Mouse (Mus musculus): ENCODE measurements at regions not wholly inside any gene's neighbourhood (a gene's known extent, or its start where the extent isn't known, plus 50 kb on each side); places are given as distances from the start of the nearest gene placed in this dataset.

DNA sequence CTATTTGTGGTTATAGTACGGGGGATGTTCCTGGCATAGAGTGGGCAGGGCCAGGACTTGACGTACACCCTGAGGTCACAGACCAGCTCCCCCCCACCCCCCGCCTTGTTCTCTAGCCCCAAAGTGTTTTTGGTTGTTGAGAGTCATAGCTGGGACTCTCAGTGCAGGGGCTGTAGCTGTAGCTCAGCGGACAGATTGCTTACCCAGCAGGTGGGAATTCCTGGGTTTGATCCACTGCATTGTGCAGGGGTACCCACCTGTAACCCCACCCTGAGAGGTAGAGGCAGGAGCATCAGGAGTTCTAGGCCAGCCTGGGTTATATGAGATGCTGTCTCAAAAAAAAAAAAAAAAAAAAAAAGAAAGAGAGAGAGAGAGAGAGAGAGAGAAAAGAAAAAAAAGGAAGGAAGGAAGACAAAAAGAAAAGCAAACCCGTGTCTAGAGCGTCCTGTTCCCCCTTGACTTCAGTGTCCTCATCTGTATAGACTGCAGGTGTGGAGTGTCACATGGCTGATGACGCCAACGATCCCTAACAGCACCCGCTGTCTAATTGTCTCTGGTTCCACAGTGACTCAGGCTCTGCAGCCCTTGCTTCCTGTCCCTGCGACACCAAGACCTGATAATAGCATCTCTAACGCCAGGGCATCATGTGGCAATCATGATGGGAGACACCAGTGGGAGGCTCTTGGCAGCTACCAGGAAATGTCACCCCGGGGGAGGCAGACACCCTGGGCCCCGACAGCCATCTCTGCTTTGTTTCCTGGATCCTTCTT lies 102.0 kb upstream of the Vrk1 start:
- Histone ChIP-seq H3K4me2 (ENCODE audit: low read depth, low read length) (no peak overlapping the region), H3K27ac (ENCODE audit: low read depth) (no peak overlapping the region), H3K27me3 (ENCODE audit: control insufficient read depth, insufficient read depth, low read length) (no peaks in the 10 kb centered on the region), H3K4me1 (ENCODE audit: control insufficient read depth, insufficient read depth) (no peaks in the 10 kb centered on the region), H3K36me3 (replicated peaks; ENCODE audit: control insufficient read depth, insufficient read depth, low read length) (no peaks in the 10 kb centered on the region), H3K9ac (replicated peaks; ENCODE audit: low read depth, low read length) (no peak overlapping the region), H3K9me3 (replicated peaks; ENCODE audit: control insufficient read depth, low read length) (no peaks in the 10 kb centered on the region), H3K4me3 (ENCODE audit: low read depth, low read length) (no peak overlapping the region)
- TF ChIP-seq EP300 (IDR thresholded peaks at IDR 0.05; ENCODE audit: low read depth) (no peak), CTCF (IDR thresholded peaks at IDR 0.05; ENCODE audit: low read depth) (no peak)
- DNase-seq (ENCODE audit: low spot score) (no peak), ATAC-seq (ENCODE audit: insufficient read depth, low read depth) (no peak)
- whole genome bisulfite sequencing: 41% methylated on average over 13 of the region's 13 CpGs

DNA sequence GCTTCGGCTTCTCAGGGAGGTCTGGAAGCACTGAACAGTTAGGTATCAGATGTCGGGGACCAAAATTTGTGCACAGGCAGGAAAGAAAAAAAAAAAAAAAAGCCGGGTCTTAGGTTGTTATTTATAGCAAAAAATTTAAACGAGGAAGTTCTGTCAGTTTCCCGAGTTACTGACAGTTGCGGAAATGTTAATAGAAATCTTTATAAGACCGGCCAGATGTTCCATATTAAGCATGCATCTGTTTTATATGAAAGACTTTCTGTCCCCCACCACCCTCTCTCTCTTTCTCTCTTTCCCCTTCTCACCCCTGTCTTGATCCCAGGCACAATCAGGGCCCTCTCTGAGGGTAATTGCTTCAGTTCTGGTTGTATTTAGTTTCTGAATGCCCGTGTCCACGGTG lies 98.5 kb upstream of the Vrk1 start:
- Histone ChIP-seq H3K9ac (replicated peaks; ENCODE audit: low read depth, low read length) (no peak overlapping the region), H3K36me3 (replicated peaks; ENCODE audit: control insufficient read depth, insufficient read depth, low read length) (no peaks in the 10 kb centered on the region), H3K27me3 (ENCODE audit: control insufficient read depth, insufficient read depth, low read length) (no peaks in the 10 kb centered on the region), H3K27ac (ENCODE audit: low read depth) (no peak overlapping the region), H3K4me3 (ENCODE audit: low read depth, low read length) (no peak overlapping the region), H3K4me1 (ENCODE audit: control insufficient read depth, insufficient read depth) (no peaks in the 10 kb centered on the region), H3K4me2 (ENCODE audit: low read depth, low read length) (no peak overlapping the region), H3K9me3 (replicated peaks; ENCODE audit: control insufficient read depth, low read length) (no peaks in the 10 kb centered on the region)
- no peak for TF ChIP-seq CTCF (IDR thresholded peaks at IDR 0.05; ENCODE audit: low read depth)
- no peak for TF ChIP-seq EP300 (IDR thresholded peaks at IDR 0.05; ENCODE audit: low read depth)
- WGBS: 54% methylated on average over 9 of the region's 9 CpGs
- ATAC-seq (ENCODE audit: insufficient read depth, low read depth) (no peak), DNase-seq (ENCODE audit: low spot score) (no peak)

DNA sequence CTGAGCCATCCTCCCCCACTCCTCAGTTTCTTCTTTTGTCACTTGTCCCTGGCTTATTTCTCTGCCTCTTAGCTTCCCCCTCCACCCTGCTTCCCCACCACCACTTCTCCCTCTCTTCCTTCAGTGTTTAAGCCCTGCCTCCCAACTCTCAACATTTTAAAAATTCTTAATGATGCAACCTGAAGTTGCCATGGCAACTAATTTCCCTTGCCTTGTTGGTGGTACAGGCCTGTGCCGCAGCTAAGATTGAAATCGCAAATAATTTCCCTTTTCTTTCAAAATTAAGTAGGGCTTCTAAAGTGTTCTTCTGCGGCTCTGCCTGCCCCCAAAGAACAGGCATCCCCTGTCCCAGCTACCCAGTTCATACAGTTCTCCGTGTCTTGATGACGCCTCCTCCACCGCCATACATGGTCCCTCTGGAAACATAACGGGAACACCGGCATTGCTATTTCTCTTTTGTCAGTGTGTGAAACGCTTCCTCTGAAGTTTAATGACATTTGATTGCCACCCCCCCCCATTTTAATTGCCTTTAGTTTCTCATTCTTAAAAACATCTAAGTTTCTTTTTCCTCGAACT lies 92.6 kb upstream of the Vrk1 start:
- ATAC-seq (ENCODE audit: insufficient read depth, low read depth) (no peak), DNase-seq (ENCODE audit: low spot score) (no peak)
- 86% methylated on average over 10 of the region's 10 CpGs for WGBS
- Histone ChIP-seq H3K4me2 (ENCODE audit: low read depth, low read length) (no peak overlapping the region), H3K4me3 (ENCODE audit: low read depth, low read length) (no peak overlapping the region), H3K9me3 (replicated peaks; ENCODE audit: control insufficient read depth, low read length) (no peaks in the 10 kb centered on the region), H3K4me1 (ENCODE audit: control insufficient read depth, insufficient read depth) (no peaks in the 10 kb centered on the region), H3K36me3 (replicated peaks; ENCODE audit: control insufficient read depth, insufficient read depth, low read length) (no peaks in the 10 kb centered on the region), H3K27me3 (ENCODE audit: control insufficient read depth, insufficient read depth, low read length) (no peaks in the 10 kb centered on the region), H3K27ac (ENCODE audit: low read depth) (no peak overlapping the region), H3K9ac (replicated peaks; ENCODE audit: low read depth, low read length) (no peak overlapping the region)
- TF ChIP-seq EP300 (IDR thresholded peaks at IDR 0.05; ENCODE audit: low read depth) (no peak), CTCF (IDR thresholded peaks at IDR 0.05; ENCODE audit: low read depth) (no peak)

DNA sequence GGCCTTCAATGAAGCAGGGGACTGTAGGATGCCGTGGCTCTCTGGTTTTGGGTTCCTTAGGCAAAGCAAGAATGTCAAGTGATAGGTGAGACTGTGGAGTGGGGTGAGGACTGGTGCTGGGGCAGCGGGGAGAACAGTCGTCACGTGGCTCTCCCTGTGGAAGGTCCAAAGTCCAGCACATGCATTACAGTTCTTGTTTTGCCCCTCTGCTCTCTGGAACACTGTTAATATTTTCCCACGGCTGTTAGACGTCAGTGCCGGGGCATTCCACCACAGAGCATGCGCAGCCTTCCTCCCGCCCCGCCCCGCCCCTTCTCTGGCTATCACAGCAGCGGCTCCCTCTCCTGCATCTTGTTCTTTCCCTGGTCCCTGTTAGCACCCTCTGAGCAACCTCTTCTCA lies 91.3 kb upstream of the Vrk1 start:
- DNase-seq (ENCODE audit: low spot score) (no peak), ATAC-seq (ENCODE audit: insufficient read depth, low read depth) (no peak)
- Histone ChIP-seq H3K4me2 (ENCODE audit: low read depth, low read length) (no peak overlapping the region), H3K4me3 (ENCODE audit: low read depth, low read length) (no peak overlapping the region), H3K27ac (ENCODE audit: low read depth) (no peak overlapping the region), H3K4me1 (ENCODE audit: control insufficient read depth, insufficient read depth) (no peaks in the 10 kb centered on the region), H3K27me3 (ENCODE audit: control insufficient read depth, insufficient read depth, low read length) (no peaks in the 10 kb centered on the region), H3K9me3 (replicated peaks; ENCODE audit: control insufficient read depth, low read length) (no peaks in the 10 kb centered on the region), H3K9ac (replicated peaks; ENCODE audit: low read depth, low read length) (no peak overlapping the region), H3K36me3 (replicated peaks; ENCODE audit: control insufficient read depth, insufficient read depth, low read length) (no peaks in the 10 kb centered on the region)
- WGBS: 60% methylated on average over 12 of the region's 12 CpGs
- TF ChIP-seq EP300 (IDR thresholded peaks at IDR 0.05; ENCODE audit: low read depth) (no peak), CTCF (IDR thresholded peaks at IDR 0.05; ENCODE audit: low read depth) (no peak)

DNA sequence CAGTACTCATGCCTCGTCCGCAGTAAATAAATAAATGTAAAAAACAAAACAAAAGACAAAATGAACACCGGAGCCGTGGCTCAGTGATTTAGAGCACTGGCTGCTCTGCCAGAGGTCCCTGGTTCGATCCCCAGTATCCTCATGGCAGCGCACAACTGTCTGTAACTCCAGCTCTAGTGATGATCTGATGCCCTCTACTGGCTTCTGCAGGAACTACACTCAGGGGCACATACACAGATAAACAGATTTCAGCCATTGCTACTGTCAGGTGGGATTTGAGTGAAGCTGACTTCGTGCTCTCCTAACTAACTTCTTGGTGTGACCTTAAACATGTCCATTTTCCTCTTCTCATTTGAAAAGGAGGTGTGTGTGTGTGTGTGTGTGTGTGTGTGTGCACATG lies 82.8 kb upstream of the Vrk1 start:
- Histone ChIP-seq H3K36me3 (replicated peaks; ENCODE audit: control insufficient read depth, insufficient read depth, low read length) (no peaks in the 10 kb centered on the region), H3K9ac (replicated peaks; ENCODE audit: low read depth, low read length) (no peak overlapping the region), H3K27ac (ENCODE audit: low read depth) (no peak overlapping the region), H3K4me3 (ENCODE audit: low read depth, low read length) (no peak overlapping the region), H3K27me3 (ENCODE audit: control insufficient read depth, insufficient read depth, low read length) (no peaks in the 10 kb centered on the region), H3K4me1 (ENCODE audit: control insufficient read depth, insufficient read depth) (no peaks in the 10 kb centered on the region), H3K4me2 (ENCODE audit: low read depth, low read length) (no peak overlapping the region), H3K9me3 (replicated peaks; ENCODE audit: control insufficient read depth, low read length) (peaks cover 4% of the 10 kb centered on the region)
- no peak for TF ChIP-seq EP300 (IDR thresholded peaks at IDR 0.05; ENCODE audit: low read depth)
- DNase-seq (ENCODE audit: low spot score) (no peak), ATAC-seq (ENCODE audit: insufficient read depth, low read depth) (no peak)
- 90% methylated on average over 7 of the region's 7 CpGs for WGBS

DNA sequence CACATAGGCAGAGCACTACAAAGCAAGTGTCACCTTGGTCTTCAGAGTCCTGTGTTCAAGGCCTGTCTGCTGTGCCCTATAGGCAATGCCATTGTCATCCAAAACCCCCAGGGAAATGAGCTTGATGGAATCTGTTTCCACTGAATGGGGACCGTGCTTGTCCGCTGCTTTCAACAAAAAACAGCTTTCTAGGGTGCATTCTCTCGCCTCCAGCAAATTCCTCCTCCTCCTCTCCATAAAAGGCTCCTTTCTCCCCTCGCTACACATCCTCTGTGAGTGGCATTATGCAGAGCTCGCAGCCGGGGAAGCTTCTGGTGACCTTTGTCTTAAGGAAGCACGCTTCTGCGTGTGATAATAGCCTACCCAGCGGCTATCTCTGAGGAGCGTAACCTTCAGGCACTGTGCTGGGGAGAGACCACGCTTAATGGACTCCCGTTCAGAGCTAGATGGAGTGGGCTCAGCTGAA lies 80.5 kb upstream of the Vrk1 start:
- peaks cover 4% of the 10 kb centered on the region for H3K9me3 ChIP-seq (replicated peaks; ENCODE audit: control insufficient read depth, low read length)
- 37% methylated on average over 12 of the region's 12 CpGs for WGBS

More for the DNA sequence above, 80.5 kb upstream of the Vrk1 start:
- H3K36me3 ChIP-seq (replicated peaks; ENCODE audit: control insufficient read depth, insufficient read depth, low read length): no peaks in the 10 kb centered on the region
- no peak overlapping the region for H3K27ac ChIP-seq (ENCODE audit: low read depth)
- H3K4me1 ChIP-seq (ENCODE audit: control insufficient read depth, insufficient read depth): no peaks in the 10 kb centered on the region
- H3K4me3 ChIP-seq (ENCODE audit: low read depth, low read length): no peak overlapping the region
- ATAC-seq (ENCODE audit: insufficient read depth, low read depth) (no peak), DNase-seq (ENCODE audit: low spot score) (no peak)
- H3K9ac ChIP-seq (replicated peaks; ENCODE audit: low read depth, low read length): no peak overlapping the region
- no peaks in the 10 kb centered on the region for H3K27me3 ChIP-seq (ENCODE audit: control insufficient read depth, insufficient read depth, low read length)
- no peak overlapping the region for H3K4me2 ChIP-seq (ENCODE audit: low read depth, low read length)
- TF ChIP-seq CTCF (IDR thresholded peaks at IDR 0.05; ENCODE audit: low read depth) (no peak), EP300 (IDR thresholded peaks at IDR 0.05; ENCODE audit: low read depth) (no peak)
